Mouse (Mus musculus) CD4-positive, CD25-positive, alpha-beta regulatory T cell, adult 4 months (primary cell): ENCODE data around the gene Gm11937. TPM values are rescaled to one million over a fixed set of nuclear protein-coding genes. Genes with fewer than 3 reads are reported as not detected.

Source experiments
- ATAC-seq: one replicate; pipeline ENCODE4 v1.8.0; 2017
- polyA plus RNA-seq, 2 experiments: library from polyadenylated mRNA; unstranded; fragments of 100-300 nt; shearing (Covaris generic); gene quantifications; one replicate each; pipeline ENCODE4 v1.2.1; 2017

Gm11937 gene
- polyA plus RNA-seq, 2 experiments from 2014 or later, result not detected

GRCm38 (mm10) chr11:99581051-99581450, 28.9 kb downstream of the Gm11937 start:
- ATAC-seq, result no peak

DNA sequence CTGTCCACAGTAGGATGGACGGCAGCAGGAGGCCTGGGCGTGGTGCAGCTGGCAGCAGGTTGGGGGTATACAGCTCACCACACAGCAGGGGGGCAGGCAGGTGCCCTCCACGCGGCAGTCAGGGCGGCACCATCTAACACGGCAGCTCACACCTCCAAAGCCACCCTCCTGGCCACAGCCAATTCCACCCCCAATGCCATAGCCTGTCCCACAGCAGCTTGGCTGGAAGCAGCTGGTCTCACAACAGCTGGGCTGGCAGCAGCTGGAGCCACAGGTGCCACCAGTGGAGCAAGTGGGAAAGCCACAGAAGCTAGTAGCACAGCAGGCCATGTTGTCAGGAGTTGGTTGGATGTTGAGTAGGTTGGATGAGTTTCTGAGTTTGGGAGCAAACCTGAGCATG, 29.4 kb downstream of the Gm11937 start, which contains the start of gene Krtap1-5:
Gene Krtap1-5 (minus strand): TSS at position 381 of the 400 bp plus-strand sequence.
- no peak for ATAC-seq

GRCm38 (mm10) chr11:99574106-99574505, 35.9 kb downstream of the Gm11937 start:
- no peak for ATAC-seq

DNA sequence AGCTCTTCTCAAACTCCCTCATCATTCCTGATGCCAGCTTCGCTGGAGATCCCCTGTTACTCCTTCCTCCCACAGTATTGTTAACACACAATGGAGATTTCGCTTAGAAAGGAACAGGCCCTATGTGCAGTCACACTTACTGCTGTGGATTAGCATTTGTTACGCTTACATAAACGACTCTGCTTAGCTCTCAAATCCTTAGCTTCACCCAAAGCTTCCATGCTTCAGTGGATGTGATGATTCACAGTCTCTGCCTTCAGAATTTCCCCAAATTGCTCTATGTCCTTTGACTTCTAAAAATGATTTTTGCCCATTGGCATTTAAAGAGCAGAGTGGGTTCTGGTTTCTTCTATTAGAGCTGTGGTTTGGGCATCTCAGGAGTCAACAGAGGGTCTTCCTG, 36.8 kb downstream of the Gm11937 start:
- no peak for ATAC-seq

GRCm38 (mm10) chr11:99566530-99566929, 43.5 kb downstream of the Gm11937 start, which contains the start of gene Krtap3-1:
Gene Krtap3-1 (minus strand): TSS chr11:99566630.
- ATAC-seq, result no peak

DNA sequence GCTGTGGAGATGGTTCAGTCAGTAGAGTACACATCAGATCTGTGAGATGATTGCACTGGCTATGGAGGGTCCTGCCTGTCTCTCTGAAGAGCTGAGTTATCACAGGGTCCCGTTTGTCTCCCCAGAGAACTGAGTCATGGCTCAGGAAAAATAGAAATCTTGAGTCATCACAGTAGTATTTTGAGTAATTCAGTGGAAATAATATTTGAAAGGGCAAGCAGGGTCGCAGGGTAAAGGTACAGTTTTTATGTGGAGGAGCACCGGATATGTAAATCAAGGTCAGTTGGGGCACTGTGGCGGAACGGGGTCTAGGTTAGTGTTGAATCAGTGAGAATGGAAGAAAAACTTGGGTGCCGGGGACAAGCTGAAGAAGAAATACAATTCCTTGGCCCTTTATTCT, 47.4 kb downstream of the Gm11937 start:
- ATAC-seq, result no peak

Other genes with a start within 250 kb of the Gm11937 start
- not detected for gene Krt28, start 235.3 kb downstream of the Gm11937 start, polyA plus RNA-seq
- gene Krt10, start 220.8 kb downstream of the Gm11937 start, polyA plus RNA-seq, result 1 to 10 TPM; 8.8 to 9.7 TPM
- not detected for gene Krt12, start 187.9 kb downstream of the Gm11937 start, polyA plus RNA-seq
- gene Krt20, start 172.0 kb downstream of the Gm11937 start, polyA plus RNA-seq, result not detected
- gene Krt23, start 117.1 kb downstream of the Gm11937 start, polyA plus RNA-seq, result not detected
- not detected for gene Krt39, start 88.9 kb downstream of the Gm11937 start, polyA plus RNA-seq
- gene Krt40, start 67.0 kb downstream of the Gm11937 start, polyA plus RNA-seq, result not detected
- gene Krtap3-3, start 59.3 kb downstream of the Gm11937 start, polyA plus RNA-seq, result not detected
- gene Krtap3-2, start 53.3 kb downstream of the Gm11937 start, polyA plus RNA-seq, result not detected
- not detected for gene Gm11939, start 50.7 kb downstream of the Gm11937 start, polyA plus RNA-seq
- not detected for gene Krtap3-1, start 43.6 kb downstream of the Gm11937 start, polyA plus RNA-seq
- not detected for gene Krtap1-5, start 29.2 kb downstream of the Gm11937 start, polyA plus RNA-seq
- not detected for gene Krtap1-4, start 26.5 kb downstream of the Gm11937 start, polyA plus RNA-seq
- gene Krtap1-3, start 18.9 kb downstream of the Gm11937 start, polyA plus RNA-seq, result not detected
- not detected for gene Krtap9-3, start 12.1 kb downstream of the Gm11937 start, polyA plus RNA-seq
- not detected for gene Gm11938, start 6.9 kb downstream of the Gm11937 start, polyA plus RNA-seq
- not detected for gene Krtap2-4, start 4.7 kb upstream of the Gm11937 start, polyA plus RNA-seq
- gene Gm11562, start 10.2 kb upstream of the Gm11937 start, polyA plus RNA-seq, result not detected
- gene Krtap4-1, start 18.0 kb upstream of the Gm11937 start, polyA plus RNA-seq, result not detected
- not detected for gene Krtap4-2, start 24.9 kb upstream of the Gm11937 start, polyA plus RNA-seq
- gene Krtap4-7, start 33.9 kb upstream of the Gm11937 start, polyA plus RNA-seq, result not detected
- gene Gm11555, start 40.0 kb upstream of the Gm11937 start, polyA plus RNA-seq, result not detected
- not detected for gene Gm11563, start 48.8 kb upstream of the Gm11937 start, polyA plus RNA-seq
- not detected for gene Krtap4-6, start 55.8 kb upstream of the Gm11937 start, polyA plus RNA-seq
- not detected for gene Gm14190, start 80.6 kb upstream of the Gm11937 start, polyA plus RNA-seq
- not detected for gene Gm14180, start 124.1 kb upstream of the Gm11937 start, polyA plus RNA-seq
- gene Gm11595, start 162.7 kb upstream of the Gm11937 start, polyA plus RNA-seq, result not detected
- gene Krtap4-8, start 170.5 kb upstream of the Gm11937 start, polyA plus RNA-seq, result not detected
- not detected for gene Krtap4-9, start 175.0 kb upstream of the Gm11937 start, polyA plus RNA-seq
- not detected for gene Gm11596, start 183.3 kb upstream of the Gm11937 start, polyA plus RNA-seq
- not detected for gene Gm11569, start 188.7 kb upstream of the Gm11937 start, polyA plus RNA-seq
- gene Gm11554, start 194.3 kb upstream of the Gm11937 start, polyA plus RNA-seq, result not detected
- gene Krtap4-13, start 199.7 kb upstream of the Gm11937 start, polyA plus RNA-seq, result not detected
- gene Gm11564, start 205.5 kb upstream of the Gm11937 start, polyA plus RNA-seq, result not detected
- not detected for gene 2300003K06Rik, start 227.9 kb upstream of the Gm11937 start, polyA plus RNA-seq
- gene Krtap4-16, start 241.4 kb upstream of the Gm11937 start, polyA plus RNA-seq, result not detected
- not detected for gene Gm11568, start 247.7 kb upstream of the Gm11937 start, polyA plus RNA-seq